Mouse (Mus musculus): Measurements from ENCODE around the gene Gpn2. TPM values are rescaled to one million over a fixed set of nuclear protein-coding genes. Genes with fewer than 3 reads are reported as not detected.

Gene Gpn2
- total and polyA plus RNA-seq, 3 experiments: 16.5 to 63.3 (median 18.5) TPM

DNA sequence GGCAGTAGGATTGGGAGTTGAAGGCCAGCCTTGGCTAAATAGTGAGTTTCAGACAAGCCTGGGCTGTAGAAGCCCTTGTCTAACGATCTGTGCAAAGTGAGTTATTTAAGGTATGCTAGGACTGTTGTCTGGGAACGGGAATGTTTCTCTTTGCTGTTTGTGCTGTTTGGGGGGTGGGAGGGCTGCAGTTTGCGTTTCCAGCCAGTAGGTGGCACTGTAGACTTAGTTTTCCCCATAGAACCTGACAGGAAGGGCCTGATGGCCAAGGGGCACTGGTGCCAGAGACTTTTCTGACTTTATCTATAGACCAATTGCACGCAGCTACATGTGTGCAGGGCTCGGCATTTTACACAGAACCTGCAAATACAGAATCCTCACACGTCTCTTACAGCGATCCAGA lies 8.4 kb downstream of the Gpn2 start:
- DNase-seq: peak; percentile 71

DNA sequence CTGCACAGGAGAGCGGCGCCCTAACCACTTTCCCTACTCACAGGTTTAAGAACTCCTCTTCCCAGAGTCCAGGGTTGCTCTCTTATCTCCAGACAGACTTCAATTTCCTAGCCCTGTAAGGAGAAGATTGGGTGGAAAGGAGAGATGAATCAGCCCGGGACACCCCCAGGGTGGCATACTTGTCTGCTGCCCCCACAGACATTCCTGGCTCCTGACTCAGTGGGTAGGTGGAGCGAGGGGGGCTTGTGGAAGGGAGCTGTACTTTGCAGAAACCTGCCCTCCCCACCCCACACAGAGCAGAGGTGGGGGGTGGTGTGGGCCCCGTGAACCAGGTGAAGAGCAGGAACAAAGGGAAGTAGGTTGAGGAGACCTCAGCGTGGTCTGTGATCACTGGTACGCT lies 11.4 kb downstream of the Gpn2 start:
- DNase-seq: no peak

DNA sequence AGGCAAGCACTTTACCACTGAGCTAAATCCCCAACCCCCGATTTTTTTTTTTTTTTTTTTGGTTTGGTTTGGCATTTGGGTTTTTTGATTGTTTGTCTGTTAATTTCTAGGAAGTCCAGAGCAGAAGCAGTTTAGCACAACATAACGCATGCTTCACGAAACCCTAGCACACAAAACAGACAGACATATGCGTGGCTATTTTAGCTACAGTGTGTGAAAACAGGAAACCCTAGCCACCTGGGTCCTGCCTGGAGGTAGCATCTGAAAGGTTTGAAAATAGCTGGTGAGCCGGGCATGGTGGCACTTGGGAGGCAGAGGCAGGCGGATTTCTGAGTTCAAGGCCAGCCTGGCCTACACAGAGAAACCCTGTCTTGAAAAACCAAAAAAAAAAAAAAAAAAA lies 11.9 kb downstream of the Gpn2 start:
- no peak for DNase-seq

DNA sequence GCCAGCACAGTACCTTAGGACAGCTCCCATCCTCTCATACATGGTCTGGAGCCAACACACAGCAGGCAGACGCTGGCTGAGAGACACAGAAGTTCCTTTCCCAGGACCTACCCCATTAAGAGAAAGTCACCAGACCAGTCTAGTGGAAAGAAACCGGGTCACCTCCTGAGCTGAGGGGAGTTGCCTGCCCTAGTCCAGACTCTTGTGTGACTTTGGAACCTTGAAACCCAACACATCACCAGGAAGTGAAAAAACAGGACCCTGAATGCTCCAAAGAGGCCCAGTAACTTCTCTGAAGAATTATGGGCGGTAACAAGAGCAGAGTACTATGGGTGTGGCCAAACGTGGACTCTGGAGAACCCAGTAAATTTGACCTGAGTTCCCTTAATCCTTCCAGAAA lies 14.5 kb downstream of the Gpn2 start:
- DNase-seq: no peak

DNA sequence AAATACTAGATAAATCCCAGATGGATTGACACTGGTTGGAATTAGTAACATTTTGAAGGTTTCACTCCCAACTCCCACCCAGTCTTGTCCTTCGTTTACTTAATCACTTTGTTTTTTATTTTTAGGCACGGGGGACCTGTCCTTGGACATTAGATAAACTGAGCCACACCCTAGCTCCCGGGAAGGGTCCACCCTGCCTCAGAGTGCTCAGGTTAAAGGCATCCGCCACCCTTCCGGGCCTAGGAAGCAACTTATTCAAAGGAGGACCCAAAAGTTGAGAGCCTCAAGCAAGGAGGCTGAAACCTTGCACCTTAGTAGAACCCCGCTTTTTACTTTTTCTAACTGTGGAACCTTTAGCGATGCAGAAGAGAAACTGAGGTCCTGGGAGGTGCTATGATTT lies 15.0 kb downstream of the Gpn2 start:
- no peak for DNase-seq

DNA sequence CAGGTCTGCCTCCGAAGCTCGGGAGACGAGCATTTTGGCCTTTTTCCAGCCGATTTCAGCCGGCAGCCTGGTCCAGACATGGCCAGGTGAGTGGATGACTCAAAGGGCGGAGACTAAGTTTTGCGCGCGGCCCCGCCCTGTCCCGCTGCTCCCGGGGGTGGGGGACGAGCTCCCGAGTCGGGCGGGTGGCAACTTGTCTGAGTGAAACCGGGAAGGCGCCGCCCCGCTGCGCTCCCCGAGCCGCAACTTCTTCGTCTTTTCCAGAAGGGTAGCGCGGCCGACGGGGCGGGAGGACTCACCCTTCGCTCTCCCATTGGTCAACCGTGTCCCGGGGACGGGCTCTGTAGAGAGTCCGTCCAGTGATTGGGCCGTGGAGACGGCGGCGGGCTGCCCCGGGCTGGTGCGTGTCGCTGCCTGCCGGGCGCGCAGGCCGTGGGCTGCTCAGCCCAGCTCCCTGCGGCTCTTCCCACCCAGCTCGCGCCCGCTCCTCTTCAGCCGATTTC lies 15.5 kb downstream of the Gpn2 start:
- peak; percentile 96 for DNase-seq

DNA sequence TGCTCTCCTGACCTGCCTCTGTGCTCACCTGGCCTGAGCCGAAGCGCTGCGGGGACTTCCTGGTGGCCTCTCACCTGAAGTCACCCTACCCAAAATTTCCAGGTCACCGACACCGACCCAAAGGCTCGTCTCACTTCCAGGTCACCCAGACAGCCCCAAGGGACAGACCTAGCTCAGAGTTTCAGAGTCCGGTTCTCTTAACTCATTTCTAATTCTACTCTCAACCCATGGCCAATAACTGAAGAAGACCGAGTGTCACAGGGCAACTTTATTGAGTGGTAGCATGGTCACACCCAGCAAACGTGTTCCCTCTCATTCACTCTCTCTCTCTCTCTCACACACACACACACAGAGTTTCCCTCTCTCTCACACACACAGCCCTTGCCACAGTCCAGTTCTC lies 16.1 kb downstream of the Gpn2 start:
- no peak for DNase-seq

DNA sequence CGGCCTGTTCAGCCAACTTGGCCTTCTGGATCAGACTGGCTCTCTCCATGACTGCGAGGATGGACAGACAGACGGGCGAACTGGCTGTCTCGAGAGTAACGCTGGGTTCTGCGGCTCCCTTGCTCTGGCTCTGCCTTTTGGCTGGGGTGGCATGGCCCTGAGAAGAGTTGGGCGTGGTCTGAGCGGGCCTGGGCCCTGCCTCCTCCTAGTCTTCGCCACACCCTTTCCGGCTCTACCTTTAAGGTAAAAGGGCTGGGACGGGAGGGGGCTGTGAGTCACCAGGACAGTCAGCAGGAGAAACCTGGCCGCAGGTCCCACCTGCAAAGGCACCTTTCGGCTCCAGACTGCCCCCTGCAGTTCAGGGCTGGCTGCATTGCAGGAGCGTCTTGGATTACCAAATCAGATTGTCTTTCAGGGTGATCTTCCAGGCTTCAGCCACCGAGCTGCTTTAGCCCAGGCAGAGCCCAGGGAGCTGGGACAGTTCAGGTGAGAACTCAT lies 17.6 kb downstream of the Gpn2 start, which contains the start of gene Sfn:
Gene Sfn, minus strand, starts transcription at position 448 of the 498 bp plus-strand sequence.
- DNase-seq: peak; percentile 35

DNA sequence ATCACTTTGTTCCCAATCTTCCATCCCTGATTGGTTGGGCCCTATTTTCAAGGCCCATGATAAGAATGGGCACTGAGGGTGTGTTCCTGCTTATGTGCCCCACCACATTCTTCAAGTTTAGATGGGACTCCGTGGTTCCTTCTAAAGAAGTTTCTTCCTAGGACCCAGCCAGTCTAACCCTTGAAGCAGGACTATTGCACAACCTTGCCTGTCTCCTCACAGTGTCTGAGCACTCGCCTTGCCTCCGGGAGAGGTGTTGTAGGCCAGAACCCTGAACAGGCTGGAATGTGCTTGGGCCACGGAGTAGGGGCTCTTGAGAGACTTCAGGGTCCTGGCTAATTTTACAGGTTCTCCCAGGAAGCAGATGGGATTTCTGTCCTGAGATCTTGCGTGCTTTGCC lies 18.9 kb downstream of the Gpn2 start:
- no peak for DNase-seq

DNA sequence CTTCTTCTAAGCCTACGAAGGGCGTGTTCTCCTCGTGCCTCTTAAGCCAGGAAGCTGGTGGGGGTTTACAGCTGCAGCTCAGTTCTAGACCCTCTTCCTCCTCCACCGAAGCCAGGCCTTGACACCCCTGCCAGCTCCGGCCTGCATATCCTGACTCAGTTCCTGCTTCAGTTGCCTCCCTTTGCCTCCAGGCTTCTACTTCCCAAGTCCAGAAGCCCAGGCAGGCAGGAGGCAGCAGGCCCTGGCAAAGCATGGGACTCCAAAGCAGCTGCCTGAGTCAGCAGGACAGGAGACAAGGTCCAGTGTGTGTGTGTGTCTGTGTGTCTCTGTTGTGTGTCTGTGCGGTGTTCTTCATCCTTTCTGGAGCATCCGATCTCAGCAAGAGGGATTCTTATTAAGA lies 20.0 kb downstream of the Gpn2 start:
- no peak for DNase-seq

DNA sequence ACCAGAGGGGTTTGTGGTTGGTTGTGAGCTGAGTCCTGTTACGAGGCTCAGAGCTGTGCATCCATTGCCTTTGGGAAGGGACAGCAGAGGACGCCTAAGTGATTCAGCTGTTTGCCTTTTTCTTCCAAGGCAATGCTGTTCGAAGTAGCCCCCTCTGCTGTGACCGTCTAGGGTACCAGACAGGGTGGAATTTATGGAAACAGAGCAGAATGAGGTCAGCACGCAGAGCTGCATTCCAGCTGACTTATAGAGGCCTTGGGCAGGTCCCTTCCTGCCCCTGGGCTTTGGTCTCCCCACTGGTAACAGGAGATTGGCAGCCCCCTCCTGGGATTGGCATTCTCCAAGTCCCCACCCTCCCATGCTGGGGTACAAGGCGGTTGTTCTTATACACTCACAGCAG lies 20.7 kb downstream of the Gpn2 start:
- no peak for DNase-seq

DNA sequence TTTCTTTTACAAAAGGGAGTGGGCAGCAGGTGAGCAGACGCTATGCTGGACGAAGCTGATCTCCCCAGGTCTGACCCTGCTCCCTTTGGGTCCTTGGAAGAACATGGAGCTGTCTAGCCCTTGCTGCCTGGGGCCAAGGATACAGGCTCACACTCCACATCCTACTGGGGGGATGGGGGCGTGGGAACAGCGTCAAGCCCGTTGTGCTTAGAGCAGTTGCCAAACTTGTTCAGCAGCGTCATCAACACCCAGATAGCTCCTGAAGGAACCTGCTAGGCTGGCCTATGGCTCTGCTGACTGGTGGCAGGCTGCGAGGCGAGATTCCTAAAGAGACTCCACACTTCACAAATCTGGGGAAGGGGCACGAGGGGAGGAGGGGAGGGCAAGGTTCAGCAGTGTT lies 21.2 kb downstream of the Gpn2 start:
- DNase-seq: no peak

DNA sequence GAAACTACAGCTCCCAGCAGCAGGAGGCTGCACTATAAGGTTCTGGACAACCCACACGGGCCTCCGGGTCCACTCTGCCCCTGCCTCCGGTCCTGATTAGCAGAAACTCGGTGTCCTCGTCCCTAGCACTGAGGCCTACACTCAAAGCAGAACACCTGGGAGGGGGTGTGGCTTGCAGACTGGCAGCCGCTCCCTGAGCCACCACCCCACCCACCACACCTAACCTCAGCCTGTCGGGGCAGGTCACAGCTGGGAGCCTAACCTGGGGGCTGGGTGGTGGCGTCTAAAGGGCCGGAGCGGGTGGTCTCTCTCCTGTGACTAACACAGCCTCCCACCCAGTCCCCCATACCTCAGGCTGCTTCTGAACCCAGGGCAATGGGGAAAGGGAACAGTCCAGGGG lies 23.1 kb downstream of the Gpn2 start:
- no peak for DNase-seq

DNA sequence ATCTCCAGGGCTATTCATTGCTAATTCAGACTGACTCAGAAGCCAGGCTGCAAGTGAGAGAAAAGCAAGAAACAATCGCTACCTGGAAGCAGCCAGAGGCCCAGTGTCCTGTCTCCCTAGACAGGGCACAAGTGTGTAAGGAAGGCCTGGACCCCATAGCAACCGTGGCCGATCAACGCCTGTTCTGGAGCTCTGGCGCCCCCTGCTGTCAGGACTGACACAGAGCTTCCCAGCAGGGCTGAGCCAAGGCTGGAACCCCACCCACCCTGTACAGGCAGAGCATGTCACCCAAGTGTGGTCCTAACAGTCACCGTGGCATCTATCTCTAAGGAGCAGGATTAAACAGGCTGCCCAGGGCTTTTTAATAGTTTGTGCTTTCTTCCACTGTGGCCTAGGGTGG lies 25.6 kb downstream of the Gpn2 start:
- peak; percentile 84 for DNase-seq

DNA sequence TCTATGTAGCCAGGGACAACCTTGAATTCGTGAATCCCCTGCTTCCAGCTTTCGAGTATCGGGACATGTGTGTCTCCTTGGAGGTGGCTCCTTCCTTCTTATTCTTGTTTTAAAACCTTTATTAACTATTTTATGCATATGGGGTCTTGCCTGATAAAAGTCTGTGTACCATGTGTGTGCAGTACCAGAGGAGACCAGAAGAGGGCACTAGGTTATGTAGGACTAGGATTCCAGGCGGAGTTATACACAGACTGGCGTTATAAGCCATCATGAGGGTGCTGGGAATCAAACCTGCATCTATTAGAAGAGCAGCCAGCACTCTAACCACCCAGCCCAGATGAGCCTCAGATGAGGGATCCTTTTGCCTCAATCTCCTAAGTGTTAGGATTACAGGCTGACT lies 27.7 kb downstream of the Gpn2 start:
- DNase-seq: no peak

DNA sequence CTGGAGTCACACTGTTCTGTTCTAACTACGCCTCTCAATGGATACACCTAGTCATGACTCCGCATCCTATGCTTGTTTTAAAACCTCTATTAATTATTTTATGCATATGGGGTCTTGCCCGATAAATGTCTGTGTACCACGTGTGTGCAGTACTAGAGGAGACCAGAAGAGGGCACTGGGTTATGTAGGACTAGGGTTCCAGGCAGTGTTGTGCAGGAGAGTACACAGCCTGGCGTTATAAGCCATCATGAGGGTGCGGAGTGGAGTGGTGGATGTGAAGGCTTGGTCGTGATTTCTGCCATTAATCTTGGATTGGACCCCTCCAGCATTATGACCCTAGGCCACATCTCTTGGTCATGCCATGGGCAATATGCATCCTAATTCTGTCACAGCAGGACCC lies 28.3 kb downstream of the Gpn2 start:
- no peak for DNase-seq

DNA sequence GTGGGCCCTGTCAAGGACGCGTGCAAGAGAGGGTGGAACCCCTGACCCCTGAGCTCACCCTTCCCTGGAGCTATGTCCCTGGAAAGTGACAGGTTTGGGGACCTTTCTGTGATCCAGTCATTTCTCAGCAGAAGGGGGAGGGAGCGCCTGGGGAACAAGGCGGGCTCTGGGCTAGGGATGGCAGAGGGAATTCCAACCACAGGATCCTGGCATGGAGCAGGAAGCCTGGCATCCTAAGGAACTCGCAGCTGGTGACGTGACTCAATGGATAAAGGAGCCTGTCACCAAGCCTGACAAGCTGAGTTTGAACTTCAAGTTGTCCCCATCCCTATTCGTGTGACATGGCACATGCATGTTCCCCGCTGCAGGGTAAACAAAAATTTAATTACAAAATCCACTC lies 28.9 kb downstream of the Gpn2 start:
- no peak for DNase-seq

DNA sequence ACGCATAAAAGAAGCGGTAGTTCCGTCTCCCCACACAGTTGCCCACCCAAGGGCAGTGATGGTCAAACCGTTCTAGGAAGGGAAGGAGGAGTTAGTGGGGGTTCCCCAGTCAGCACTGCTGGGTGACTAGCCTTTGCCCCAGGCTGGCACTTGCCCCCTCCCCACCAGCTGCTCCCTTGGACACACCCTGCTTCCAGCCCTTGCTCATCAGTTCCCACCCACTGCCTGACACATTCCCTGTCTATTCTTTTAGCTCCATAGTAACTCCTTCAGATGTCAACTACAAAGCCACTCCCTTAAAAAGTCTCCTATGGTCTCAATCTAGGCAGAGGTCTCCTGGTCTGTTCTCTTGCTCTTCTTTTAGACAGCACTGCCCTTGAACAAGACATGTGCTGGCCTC lies 29.7 kb downstream of the Gpn2 start:
- DNase-seq: no peak

DNA sequence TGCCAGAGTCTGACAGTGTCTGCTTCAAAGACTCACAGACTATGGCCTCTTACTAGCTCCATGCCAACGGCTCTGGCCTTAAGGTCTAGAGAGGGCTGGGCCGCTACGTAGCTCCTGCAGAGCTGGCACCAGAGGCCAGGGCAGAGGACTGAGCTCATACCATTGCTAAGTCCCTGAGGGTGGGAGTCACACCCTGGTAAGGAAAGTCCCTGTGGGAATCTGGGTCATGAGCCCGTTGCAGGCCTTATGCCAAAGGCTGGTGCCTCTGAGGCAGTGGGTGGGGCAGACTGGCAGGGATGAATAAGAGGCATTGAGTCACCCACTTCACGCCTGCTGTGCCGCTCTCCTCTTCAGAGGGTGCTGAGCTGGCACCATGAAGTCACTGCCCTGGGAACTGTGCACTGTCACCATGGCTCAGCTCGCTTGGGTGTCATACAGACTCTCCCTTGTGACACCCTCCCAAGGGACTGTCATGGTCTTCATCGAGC lies 30.2 kb downstream of the Gpn2 start:
- peak; percentile 92 for DNase-seq

DNA sequence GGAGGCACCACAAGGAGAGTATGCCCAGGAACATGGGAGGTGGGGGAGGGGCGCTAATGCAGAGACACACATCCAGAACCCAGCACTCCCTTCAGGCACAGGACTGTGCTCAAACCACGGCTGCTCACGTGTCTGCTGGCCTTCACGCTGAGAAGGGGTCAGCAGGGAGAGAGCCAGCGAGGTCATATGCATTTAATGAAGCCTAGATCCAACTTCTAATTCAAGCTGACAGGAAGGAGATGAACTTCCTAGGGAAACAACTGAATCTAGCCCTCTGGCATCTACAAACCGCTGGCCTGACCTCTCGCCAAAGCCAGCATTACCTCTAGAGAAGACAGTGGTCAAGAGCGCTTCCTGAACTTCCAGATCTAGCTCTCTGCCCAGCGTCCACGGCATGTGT lies 31.3 kb downstream of the Gpn2 start:
- DNase-seq: peak; percentile 35

DNA sequence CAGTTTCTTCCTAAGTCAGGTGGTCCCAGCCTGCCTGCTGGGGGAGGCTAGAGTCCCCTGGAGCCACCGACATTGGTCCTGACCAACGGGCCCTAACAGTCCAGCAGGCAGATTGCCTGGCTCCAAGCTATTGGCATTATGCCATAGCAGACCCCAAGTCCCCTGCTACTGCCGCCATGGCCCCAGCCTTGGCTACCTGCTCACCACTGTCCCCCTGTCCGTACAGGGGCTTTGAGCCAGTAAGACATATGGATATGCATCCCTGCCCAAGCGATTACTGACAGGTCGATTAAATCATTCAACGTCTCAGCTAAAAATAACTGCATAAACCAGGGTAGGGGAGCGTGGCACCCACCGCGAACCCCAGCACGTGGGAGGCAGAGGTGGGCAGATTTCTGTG lies 33.8 kb downstream of the Gpn2 start:
- no peak for DNase-seq

DNA sequence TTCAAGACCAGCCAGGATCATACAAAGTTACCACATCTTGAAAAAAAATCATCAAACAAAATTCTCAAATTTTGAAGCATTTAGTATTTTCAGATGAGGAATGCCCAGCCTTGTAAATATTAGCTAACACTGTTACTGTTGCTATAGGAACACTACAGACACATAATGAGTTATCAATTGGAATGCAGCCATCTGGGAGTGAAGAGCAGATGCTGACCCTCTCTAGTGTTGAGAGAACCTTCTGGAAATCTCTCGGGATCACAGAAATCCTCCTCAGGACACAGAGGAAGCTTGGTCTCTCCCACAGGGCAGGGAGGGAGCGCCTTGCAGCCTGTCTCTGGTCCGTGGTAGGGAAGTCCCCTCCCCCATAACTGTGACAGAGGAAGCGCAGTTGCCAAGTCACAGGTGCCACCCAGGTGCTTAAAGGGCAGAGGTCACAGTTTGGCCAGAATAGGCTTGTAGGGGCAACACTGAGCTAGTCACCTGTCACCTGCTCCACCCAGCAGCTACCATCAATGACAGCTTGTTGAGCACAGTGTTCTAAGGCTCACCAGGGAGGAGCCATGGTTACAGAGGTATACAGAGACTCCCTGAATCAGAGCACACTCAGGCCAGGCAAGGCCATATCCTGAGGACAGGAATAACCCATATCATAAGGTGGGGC lies 35.4 kb downstream of the Gpn2 start:
- DNase-seq: no peak

DNA sequence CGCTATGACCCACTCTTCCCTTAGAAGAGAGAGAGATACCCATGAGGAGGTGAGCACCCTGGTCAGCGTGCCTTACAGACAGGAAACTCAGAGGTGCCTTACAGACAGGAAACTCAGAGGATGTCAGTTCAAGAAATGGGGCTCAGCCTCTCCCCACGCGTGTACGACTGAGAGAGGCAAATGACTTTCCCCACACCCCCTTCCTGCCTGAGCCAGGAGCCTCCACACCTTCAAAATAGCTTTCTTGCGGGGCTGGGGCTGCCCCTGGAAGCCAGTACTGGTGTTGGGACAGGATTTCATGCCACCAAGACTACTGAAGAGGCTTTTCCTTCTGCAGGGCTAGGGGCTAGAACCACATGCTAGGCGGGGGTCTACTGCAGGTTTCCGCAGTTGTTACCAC lies 36.5 kb downstream of the Gpn2 start:
- no peak for DNase-seq

DNA sequence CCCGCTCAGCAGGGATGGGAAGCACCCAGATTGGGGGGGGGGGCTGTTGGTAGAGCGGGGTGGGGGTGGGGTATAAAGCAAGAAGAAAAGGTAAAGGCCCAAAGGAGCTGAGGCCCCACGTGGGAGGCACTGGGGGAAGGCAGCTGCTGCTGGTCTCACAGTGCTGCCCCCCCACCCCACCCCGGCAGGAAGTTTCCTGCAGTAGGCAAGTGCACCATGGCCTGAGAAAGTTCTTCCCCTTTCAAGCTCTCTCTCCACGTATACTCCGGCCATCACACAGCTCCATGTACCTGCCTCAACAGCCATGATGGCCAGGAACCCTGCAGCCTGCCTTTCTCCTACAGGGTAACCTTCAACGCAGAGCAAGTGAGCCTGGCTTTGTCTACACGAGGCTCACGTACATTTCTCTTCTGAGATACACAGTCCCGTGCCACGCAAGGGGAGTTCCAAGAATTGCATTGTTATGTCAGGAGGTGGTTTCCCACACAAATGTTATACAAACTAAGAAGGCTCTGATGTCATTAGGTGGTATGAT lies 38.1 kb downstream of the Gpn2 start:
- DNase-seq: no peak
